Mouse (Mus musculus) erythroblast, adult 5-6 weeks (primary cell): ENCODE data around the gene Rala. TPM values are rescaled to one million over a fixed set of nuclear protein-coding genes. Genes with fewer than 3 reads are reported as not detected.
A peak's percentile ranks its signal among the peaks of the same experiment; 100 is the strongest.

Experiments used
- ATAC-seq: replicated peaks from 2 replicates; pipeline ENCODE4 v1.8.0; 2016; ENCODE audit warnings: moderate number of reproducible peaks, mild to moderate bottlenecking, moderate TSS enrichment, inconsistent platforms; ENCODE audit not compliant: poor library complexity, low FRiP score, severe bottlenecking
- total RNA-seq, 2 experiments: library from RNA; stranded (forward) in 1 of 2; stranded (reverse) in 1 of 2; fragments of 150-400 nt in 1 of 2; fragments of 200-764, 138-1000 nt in 1 of 2; gene quantifications; 2 replicates each; pipeline versions ENCODE4 v1.2.3 to v1.2.4; 2015 to 2017; ENCODE audit warnings: low replicate concordance in 2 of 2

Rala gene
- total RNA-seq, 2 experiments from 2014 or later, result 6.6 to 12.1 TPM

DNA sequence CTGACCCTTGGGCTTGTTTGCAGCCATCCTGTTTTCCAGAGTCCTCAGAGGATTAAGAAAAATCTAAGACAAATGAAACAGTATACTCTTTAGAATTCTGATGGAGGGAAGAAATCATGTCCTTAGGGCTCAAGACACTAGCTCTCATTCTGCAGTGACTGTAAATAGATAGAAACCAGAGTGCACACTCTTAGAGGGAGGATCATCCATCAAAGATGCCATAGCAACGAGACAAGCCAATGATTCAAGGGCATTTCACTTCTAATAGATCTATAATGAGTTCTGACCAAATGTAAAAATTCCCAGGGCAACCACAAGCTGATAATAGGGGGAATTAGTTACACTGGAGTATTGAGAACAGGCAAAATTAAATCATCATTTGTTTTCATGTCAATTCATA lies 47.0 kb downstream of the Rala start:
- ATAC-seq, result no peak

DNA sequence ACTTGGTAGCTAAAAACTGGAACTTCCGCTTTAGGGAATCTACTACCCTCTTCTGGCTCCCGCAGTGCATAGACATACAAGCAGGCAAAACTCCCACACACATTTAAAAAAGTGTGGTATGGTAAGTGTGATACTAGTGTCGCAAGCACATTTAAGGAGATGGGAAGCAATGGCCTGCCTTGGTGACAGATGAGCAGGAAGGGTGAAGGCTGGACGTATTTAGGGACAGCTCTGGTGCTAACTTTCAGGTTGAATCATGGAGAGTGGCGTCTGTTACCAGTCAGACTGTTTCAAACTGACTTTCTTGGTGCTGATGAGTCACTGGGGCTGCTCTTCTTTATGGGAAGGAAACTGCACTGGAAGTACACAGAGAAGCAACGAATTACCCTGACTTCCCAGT lies 52.5 kb downstream of the Rala start:
- ATAC-seq, result no peak

DNA sequence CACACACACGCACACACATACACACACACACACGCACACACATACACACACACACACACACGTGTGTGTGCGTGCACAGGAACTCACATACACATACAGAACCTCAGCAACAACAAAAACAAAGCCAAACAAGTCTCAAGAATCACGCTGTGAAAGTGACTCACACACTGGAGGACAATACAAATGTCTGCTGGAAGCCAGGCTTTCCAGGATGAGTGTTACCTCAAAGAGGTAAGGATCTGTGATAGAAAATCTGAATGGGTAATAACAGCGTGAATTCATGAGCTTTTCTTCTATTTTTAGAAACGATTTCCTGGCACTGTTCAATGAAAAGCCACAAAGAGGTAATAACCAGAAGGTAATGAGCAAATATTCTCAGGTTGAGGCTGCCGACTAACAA lies 59.8 kb downstream of the Rala start:
- ATAC-seq, result no peak

DNA sequence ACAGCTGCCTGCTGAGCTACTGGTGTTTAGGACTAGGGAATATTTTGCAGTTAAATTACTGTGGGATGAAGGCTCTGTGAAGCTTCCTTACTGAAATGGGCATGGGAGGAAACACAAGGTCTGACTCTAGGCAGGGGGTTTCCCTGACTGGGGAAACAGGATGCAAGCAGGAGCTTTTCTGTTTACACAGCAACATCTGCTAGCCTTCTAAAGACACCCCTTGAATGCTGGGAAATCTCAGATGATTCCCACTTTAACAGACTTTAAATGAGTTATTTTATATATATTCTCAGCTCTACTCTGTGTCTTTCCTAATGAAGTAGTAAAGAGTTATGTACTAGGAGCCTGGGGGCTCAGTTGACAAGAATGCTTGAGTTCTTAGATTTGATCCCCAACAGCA lies 65.0 kb downstream of the Rala start:
- ATAC-seq, result no peak

DNA sequence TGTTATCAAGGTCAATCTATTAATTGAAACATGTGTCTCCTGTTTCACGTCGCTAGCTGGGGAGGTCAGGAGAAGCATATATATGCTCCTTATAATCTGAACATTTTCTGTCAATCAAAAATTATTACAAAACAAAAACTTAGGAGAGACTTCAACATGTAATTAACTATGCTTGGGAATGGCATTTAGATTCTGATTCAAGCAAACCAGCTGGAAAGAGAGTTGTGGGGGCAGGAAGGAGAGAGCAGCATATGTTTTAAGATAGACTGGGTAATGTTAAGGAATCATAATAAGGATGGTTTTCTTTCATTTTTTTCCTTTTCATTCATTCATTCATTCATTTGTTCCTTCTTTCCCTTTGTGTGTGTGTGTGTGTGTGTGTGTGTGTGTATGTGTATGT lies 77.3 kb downstream of the Rala start:
- no peak for ATAC-seq

DNA sequence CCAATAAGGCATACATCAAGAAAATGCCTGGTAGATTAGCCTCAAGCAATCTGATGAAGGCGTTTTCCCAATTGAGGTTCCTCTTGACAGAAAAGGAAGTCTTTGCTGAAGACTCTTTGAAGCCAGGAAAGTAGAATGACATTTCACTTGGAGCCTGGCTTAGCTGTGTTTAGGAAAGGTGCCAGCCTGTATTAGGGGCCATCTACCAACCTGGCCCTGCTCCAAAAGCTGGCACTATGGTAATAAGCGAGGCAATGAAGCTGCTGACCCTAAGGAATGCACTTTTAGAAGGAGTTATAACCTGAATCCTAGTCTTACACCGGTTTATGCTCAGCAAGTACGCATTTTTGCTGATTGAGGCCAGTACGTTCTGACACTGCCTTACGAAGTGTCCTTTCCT lies 83.5 kb downstream of the Rala start:
- no peak for ATAC-seq

DNA sequence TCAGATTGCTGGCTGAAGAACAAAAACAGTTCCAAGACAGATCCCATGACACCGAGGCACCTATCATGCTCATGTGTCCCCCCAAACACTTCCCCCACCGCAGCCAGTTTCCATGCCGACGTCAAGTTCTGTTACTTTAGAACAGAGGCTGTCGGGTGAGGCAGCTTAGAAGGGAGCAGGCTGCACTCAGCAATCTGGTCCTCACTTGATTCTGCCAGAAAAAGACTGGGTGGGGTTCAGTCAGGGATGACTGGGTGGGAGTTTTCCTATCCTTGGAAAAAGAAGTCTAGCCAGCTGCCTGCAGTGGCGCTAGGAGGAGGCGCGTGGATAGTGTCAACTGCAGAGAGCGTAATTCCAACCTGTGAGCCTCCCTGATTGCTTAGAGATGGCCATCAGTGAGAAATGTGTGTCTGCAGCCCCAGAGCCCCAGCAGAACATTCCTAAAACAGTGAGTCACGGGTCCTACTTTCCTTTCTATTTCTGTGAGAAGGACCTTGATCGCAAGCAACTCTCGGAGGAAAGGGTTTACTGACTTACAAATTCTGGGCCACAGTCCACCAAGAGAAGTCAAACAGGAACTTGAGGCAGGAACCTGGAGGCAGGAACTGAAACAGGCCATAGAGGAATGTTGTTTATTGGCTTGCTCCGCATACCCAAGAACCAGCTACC lies 84.5 kb downstream of the Rala start:
- ATAC-seq, result no peak

DNA sequence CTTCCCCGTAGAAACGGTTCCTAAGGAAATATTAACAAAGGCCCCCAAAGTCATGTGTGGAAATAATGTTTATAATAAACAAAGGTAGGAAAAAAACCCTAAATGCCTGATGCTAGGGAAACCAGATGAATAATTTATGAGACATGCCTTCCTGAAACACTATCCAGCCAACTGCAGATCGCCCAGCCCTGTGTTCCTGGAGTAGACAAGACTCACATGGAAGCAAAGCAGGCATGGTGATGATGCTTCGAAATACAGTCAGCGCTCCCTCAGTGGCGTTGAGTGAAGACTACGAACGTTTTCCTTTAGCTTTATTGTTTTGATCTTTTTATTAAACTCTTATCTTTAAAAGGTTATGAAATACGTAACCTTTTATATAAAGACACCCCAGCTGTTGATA lies 87.0 kb downstream of the Rala start:
- ATAC-seq, result no peak

DNA sequence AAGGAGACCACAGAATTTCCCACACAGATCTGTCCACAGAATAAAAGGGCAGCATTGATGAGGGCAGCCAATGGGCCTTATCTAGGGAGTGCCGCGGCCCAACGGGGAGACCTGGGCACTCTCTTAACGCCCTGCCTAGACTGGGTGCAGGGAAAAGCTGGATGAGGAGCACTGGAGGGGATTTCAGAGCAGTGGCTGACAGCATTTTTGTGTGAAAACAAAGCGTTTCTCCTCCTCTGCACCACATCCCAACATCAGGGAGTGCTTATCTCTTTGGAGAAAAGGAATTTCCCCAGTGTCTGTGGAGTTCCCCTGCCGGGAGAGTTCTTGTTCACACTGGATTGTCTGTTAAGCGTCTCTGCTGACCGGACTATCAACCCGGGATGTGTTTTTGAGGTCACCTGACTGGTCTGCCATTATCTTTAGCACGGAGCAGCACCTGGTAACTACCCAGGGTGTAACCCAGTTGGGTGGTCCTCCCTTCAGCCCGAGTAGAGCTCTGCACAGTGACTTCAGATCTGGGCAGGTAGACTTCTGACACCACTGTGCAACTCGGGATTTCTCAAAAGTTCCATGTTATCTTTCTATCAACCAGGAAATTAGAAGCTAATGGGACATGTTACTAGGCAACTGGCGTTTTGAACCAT lies 88.4 kb downstream of the Rala start:
- no peak for ATAC-seq

DNA sequence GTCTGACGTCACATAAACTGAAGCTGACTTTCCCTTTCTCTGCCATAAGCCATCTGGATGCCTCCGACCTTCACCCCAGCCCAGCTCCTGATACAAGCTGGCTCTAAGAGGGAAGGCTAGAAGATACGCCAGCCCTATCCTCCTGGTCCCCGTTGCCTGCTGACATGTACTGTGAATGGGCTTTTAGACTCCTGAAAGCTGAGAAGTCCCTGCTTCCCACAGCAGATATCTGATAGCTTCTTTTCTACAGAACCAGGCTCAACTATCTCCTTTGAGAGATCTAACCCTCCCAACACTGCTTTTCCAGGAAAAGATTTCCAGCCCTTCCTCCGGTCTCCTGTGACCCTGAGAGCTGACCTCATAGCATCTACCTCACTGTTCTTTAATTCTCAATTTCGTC lies 89.3 kb downstream of the Rala start:
- no peak for ATAC-seq

DNA sequence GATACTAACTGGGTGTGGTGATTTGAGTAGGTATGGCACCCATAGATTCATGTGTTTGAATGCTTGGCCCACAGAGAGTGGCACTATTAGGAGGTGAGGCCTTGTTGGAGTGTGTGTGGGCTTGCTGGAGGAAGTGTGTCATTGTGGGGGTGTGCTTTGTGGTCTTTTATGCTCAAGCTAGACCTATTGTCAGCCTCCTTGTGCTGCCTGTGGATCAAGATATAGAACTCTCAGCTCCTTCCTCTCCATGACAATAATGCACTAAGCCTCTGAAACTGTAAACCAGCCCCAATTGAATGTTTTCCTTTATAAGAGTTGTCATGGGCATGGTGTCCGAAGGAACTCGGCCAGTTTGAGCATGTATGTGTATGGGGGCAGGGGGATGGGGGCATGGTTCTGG lies 100.7 kb downstream of the Rala start:
- no peak for ATAC-seq

DNA sequence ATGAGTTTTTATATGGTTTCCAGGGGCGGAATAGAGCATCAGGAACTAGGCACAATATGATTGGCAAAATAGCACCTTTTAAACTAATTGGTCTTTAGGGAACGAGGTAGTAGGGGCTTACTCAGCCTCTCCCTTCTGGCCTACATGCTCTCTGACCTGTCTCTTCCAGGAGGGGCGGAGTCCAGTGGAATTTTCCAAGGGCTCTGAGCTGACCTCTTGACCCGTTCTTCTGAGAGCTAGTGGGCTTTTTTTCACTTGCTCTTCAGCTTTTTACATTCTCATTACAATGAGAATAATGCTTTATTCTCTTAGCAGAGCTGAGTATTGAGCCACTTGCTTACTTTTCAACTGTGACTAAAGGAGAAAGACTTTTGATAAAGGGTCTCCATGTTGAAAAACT lies 101.3 kb downstream of the Rala start:
- ATAC-seq, result no peak

DNA sequence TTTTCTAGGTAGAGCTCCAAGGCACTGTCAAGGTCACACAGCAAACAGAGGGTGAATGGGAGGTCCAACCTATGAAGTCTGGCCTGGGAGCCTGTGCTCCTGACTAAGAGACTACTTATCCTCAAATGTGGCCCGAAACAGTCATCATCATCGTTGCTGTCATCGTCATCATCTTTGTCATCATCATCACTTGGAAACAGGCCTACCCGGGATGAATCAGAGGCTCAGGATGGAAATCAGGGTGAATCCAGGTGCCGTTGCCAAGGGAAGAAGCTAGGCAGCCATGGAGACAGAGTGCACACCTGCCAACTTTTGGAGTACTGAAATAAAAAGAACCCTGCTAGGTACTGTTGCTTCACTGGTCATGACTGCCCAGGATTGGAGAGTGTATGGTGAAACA lies 104.9 kb downstream of the Rala start:
- ATAC-seq, result no peak

DNA sequence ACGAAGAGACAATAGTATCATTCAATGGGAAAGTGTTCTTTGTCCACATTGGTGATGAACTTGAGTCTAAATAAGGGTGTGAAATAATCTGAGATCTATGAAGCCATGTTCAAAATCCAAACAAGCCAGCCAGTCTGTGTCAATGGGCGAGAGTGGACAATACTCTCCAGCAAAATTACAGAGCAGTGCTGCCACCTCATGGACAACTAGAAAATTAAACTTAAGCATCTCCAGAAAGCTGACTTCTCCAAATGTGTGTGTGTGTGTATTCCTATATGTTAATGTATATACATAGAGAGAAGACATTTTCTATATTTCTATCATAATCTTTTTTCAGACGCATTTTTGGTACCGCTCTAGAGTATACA lies 105.6 kb downstream of the Rala start:
- ATAC-seq, result peak; percentile 80

DNA sequence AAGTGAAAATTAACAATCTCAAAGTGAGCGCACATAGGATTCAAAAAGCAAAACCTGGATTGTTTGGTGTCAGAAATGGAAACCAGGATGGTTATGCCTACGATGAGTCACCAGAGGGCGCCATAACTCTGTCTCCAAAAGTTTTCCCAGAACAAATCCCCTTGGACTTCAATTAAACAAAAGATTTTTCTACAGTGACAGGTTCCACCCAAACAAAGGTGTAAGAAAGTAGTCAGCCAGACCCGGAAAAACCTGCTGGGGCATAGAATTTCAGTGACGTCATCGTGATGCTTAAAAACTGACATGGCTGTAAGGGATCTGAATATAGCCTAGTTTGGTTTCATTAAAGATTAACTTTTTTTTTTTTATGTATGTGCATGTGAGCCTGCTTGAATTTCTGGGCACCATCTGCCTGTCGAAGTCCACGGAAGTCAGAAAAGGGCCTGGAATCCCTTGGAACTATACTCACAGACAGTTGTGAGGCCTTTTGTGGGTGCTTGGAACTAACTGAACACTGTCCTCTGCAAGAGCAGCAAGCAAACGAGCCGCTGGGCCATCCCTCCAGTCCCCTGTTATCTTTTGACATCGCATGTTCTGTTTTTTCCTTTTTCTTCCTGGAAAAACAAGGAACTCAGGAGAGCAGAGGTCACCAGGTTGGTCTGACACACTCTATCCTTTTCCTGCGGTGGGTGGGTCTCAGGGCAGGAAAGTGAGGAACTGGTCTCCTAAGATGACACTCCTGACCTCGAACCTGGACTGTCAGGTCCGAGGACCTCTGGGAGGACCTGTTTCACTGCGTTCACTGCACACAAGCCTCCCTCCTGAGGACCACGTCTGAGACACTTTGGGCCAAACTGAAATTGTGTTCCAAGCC lies 106.2 kb downstream of the Rala start:
- peak; percentile 52; the same call in 1 of the 2 replicates for ATAC-seq

DNA sequence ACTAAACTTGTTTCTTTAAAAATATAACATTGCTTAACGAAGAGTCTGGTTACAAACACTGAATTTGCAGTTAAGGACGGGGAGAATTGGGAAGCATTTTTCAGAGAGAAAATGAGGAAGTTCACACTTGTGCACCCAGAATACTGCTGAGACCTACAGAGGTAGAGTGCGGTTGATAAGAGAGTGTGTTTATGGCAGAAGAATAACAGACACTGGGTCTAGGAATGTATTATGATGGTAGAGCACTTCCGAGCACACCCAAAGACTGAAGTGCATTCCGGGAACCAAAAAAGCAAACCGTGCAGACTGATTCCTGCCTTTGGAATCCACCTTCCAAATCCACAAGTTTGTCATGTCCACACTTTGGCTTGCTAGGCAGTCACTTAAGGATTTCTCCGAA lies 107.2 kb downstream of the Rala start:
- no peak for ATAC-seq

DNA sequence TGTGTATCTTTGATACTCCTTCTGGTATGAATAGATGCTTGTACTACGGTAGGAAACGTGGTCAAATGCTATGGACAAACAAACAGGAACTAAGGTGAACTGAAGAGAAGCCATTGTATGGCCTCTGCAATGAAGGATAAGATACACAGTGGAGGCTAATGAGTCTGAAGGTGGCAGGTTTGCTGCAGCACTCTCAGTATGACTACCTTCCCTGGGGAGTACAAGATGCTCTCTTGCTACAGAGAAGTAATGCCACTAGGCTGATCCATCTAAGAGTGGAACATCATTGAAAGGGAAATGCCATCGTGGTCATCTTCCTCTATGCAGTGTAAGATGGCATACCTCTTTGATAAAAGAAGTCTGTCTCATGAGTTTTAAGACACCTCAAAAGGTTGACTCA lies 111.1 kb downstream of the Rala start:
- ATAC-seq, result no peak
